Mouse (Mus musculus) olfactory bulb, adult 2 months (tissue): ENCODE measurements around the gene Cyp2d10. TPM values are rescaled to one million over a fixed set of nuclear protein-coding genes. Genes with fewer than 3 reads are reported as not detected.
A peak's percentile ranks its signal among the peaks of the same experiment; 100 is the strongest.

Source experiments
- H3K27ac ChIP-seq: fragments of 200-500 bp; 2 replicates; pipeline ENCODE4 v1.5.1; 2012; ENCODE audit warnings: low read depth, low read length; ENCODE audit not compliant: insufficient read depth
- H3K4me1 ChIP-seq: fragments of 200-500 bp; 2 replicates; pipeline ENCODE4 v1.6.1; 2012; ENCODE audit warnings: low read length; ENCODE audit not compliant: control insufficient read depth, insufficient read depth
- H3K4me3 ChIP-seq: fragments of 200-500 bp; 2 replicates; pipeline ENCODE4 v1.5.1; 2012; ENCODE audit warnings: mild to moderate bottlenecking, low read depth, low read length, moderate library complexity; ENCODE audit not compliant: insufficient read depth
- CTCF ChIP-seq: fragments of 200-500 bp; IDR thresholded peaks from 2 replicates; pipeline ENCODE4 v1.5.1; 2012; ENCODE audit warnings: low read depth, mild to moderate bottlenecking, low read length, moderate library complexity; ENCODE audit not compliant: insufficient read depth
- POLR2A ChIP-seq: fragments of 200-500 bp; IDR thresholded peaks from 2 replicates; pipeline ENCODE4 v1.6.1; 2012; ENCODE audit warnings: mild to moderate bottlenecking, low read depth, low read length, moderate library complexity; ENCODE audit not compliant: insufficient read depth
- WGBS: fragments of 180-500 bp; shearing (Covaris S2); methylation state at CpG from one replicate; pipeline ENCODE4 v1.1.7; 2018; 5-methylcytosine and 5-hydroxymethylcytosine counted together
- polyA plus RNA-seq: library from polyadenylated mRNA; stranded (reverse); fragments of >200 nt; gene quantifications from 2 replicates; pipeline ENCODE4 v1.2.4, GENCODE M21; 2012; ENCODE audit warnings: low replicate concordance; ENCODE audit not compliant: missing spikeins, insufficient read depth, insufficient read length

The Cyp2d10 gene
- polyA plus RNA-seq, 1 experiment = not detected

DNA sequence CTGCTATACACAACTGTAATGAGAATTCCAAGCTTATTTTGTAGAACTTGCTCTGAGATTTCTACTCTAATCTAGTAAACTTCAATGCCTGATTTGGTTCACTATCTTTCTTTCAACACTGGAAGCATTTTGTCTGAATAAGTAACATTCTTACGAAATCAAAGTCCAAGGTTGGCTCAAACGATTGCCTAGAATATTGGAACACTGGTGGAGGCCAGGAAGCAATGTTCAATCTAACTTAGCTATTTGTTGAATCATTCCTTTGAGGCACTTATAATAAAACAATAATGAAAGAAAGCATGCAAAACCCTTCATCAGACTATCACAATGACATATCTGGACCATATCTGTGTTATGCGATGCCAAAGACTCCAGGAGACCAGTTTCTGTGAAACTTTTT is 27.5 kb upstream of the Cyp2d10 start:
- no peak for TF ChIP-seq POLR2A
- no peak for TF ChIP-seq CTCF
- WGBS = 90% methylated on average over 3 of the region's 3 CpGs
- H3K27ac ChIP-seq = no peak overlapping the region
- no peak overlapping the region for H3K4me3 ChIP-seq
- H3K4me1 ChIP-seq = no peaks in the 10 kb centered on the region

DNA sequence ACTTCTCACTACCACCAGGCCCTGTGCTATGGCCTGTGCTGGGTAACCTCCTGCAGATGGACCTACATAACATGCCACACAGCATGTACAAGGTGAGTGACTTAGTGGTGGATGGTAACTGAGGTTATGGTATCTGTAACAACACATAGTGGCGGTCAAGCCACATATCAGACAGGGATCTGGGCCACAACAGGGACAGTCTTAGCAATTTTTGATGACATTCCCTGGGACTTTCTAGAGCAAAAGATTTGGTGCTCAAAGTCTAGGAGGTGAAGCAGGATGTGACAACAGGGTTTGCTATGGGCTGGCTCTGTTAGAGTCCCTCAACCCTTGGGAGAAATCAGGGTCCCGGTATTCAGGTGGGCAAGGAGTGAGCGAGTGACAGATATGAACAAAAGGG is 26.6 kb upstream of the Cyp2d10 start:
- H3K27ac ChIP-seq = no peak overlapping the region
- H3K4me1 ChIP-seq = no peaks in the 10 kb centered on the region
- no peak overlapping the region for H3K4me3 ChIP-seq
- TF ChIP-seq CTCF (no peak), POLR2A (no peak)
- over 99% methylated on average over 3 of the region's 3 CpGs for WGBS

DNA sequence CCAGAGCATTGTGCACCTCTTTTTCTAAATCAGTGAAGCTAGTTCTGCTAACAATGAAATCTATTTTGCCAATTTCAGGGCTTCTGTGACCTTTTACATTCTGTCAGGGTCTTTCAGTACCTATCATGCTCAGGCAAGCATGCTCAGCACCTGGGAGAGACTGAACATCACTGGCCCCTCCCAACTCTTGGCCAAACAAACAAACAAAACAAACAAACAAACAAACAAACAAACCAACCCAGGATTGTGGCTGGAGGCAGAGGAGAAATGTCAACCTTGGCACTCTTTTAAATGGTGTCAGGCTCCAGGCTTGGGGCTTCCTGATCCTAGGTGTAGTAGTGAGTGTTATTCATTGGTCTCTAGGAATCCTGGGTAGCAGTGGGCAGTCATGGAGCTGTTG is 26.1 kb upstream of the Cyp2d10 start, which contains the start of gene Cyp2d9:
TSS of gene Cyp2d9 (plus strand) at position 301 of the 400 bp plus-strand sequence.
- no peak within 1 kb of the TSS for H3K4me3 ChIP-seq
- no peak for TF ChIP-seq POLR2A
- TF ChIP-seq CTCF = no peak

DNA sequence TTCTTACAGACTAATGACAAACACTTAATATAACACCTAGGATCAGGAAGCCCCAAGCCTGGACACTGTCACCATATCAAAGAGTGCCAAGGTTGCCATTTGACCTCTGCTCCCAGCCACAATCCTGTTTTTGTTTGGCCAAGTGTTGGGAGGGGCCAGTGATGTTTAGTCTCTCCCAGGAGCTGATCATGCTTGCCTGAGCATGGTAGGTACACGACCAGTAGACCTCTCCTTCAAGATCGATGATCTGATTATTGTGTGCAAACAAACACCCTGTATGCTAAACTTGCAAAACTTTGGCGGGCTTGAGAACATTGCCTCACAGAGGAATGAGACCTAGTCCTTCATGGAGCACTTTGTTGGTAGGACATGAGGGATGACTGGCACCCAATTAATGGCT is 16.5 kb upstream of the Cyp2d10 start:
- Histone ChIP-seq H3K4me1 (no peaks in the 10 kb centered on the region), H3K4me3 (no peak overlapping the region), H3K27ac (no peak overlapping the region)
- 80% methylated on average over 3 of the region's 3 CpGs for WGBS
- no peak for TF ChIP-seq CTCF

More for the DNA sequence above, 26.1 kb upstream of the Cyp2d10 start, which contains the start of gene Cyp2d9:
- no peak within 1 kb of the TSS for H3K27ac ChIP-seq
- no peaks in the 10 kb centered on the region for H3K4me1 ChIP-seq

DNA sequence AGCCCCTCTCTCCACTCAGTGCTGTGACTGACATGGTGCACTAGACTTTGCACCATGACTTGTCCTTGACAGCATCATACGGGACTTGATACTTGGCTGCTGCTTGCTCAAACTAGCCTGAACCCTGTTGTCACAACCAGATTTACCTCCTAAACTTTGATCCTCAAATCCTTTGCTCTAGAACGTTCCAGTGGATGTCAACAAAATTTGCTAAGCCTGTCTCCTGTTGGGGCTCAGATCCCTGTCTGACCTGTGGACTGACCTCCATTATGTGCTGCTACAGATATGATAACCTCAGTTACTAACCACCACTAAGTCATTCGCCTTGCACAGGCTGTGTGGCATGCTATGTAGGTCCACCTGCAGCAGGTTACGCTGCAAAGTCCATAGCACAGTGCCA is 15.9 kb upstream of the Cyp2d10 start:
- TF ChIP-seq CTCF = no peak
- TF ChIP-seq POLR2A = no peak
- no peaks in the 10 kb centered on the region for H3K4me1 ChIP-seq
- no peak overlapping the region for H3K4me3 ChIP-seq
- WGBS = 85% methylated on average over 4 of the region's 4 CpGs
- H3K27ac ChIP-seq = no peak overlapping the region

DNA sequence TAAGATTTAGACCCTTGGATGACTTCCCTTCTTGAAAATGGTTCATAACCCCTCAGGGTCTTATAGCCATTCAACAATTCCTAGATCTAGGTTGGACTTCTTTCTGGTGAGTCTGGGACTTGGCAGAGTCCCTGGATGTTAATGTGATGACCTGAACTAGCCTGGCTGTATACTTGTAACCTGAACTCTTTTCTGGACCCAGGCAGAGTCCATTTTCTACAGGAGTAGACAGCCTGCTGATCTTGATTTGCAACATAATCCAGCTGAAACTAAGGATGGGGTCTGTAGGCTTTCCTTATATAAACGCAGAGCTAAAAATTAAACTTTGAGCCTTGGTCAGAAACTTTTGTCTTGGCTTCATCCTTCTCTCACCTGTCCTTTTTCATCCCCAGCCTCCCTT is 11.6 kb upstream of the Cyp2d10 start:
- H3K4me1 ChIP-seq = peaks cover 3% of the 10 kb centered on the region
- H3K27ac ChIP-seq = no peak overlapping the region
- TF ChIP-seq CTCF (no peak), POLR2A (no peak)
- H3K4me3 ChIP-seq = no peak overlapping the region
- WGBS = 79% methylated on average over 1 of the region's 1 CpGs

DNA sequence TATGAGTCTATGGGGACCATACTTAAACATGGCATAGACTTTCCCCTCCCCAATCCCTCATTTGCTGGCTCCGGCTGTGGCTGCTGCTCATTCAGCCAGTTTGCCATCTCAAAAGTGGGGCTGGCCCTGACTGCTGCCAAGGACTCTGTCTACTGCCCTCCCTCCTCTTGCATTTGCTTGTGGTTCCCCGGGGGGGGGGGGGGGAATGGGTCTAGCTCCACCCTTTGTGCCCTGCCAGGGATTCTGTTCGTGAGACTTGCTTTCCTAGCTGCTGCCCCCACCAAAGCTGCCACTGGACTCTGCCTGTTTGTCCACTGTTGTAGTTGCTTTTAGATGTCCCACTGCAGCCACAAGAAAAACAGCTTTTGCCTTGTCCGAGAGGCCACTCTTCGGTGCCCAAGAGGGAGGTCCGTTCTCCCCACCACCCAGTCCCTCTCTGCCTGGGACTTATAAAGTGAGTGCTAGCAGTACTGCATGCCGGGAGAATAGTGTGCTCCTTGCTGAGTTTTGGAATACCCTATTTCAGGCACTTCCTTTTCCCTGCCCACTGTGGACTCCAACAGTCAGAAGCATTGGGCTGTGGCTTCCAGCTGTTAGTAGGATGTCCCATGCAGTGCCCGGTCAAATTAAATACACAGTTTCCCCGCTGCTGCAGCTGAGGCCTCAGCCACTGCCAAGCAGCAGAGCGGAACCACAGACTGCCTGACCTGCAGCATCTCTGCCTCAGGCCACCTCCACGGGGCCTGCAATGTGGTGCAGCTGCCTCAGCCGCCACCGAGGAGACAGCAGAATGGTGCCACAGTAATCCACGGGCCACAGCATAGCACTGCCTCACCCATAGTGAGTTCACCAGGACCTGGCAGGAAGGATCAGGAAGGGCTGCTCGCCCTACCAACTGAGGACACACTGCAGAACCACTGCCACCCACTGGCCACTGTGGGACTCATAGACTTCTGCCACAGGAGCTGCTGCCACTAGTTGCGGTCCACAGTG is 10.1 kb upstream of the Cyp2d10 start:
- Histone ChIP-seq H3K27ac (peak overlapping the region; percentile 17), H3K4me1 (peaks cover 3% of the 10 kb centered on the region), H3K4me3 (no peak overlapping the region)
- WGBS = 18% methylated on average over 16 of the region's 16 CpGs
- TF ChIP-seq POLR2A = 0 out of 2 replicates have a peak, but pooled peaks have one; percentile 17
- peak; percentile 41; the same call in 1 of the 2 replicates for TF ChIP-seq CTCF

DNA sequence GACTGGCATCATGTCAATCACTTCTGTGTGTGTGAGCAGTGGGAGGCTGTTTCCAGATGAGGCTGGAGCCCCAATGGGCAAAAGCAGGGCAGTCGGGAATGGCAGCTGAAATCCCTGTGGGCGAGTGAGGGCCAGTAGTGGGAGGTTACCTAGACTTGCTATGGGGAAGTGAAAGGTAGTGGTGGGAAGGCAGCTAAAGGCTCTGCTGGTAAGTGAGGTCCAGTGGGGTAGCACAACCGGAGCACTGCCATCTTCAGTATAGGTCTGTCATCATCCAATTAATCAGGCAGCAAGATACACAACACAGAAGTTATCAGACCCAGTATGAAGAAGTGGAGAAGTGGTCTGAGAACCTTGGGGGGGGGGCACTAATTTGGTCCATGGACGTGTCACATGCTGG is 541 bp upstream of the Cyp2d10 start:
- no peak for TF ChIP-seq POLR2A
- no peak for TF ChIP-seq CTCF
- Histone ChIP-seq H3K4me1 (no peaks in the 10 kb centered on the region), H3K4me3 (no peak overlapping the region), H3K27ac (no peak overlapping the region)
- 74% methylated on average over 4 of the region's 4 CpGs for WGBS

DNA sequence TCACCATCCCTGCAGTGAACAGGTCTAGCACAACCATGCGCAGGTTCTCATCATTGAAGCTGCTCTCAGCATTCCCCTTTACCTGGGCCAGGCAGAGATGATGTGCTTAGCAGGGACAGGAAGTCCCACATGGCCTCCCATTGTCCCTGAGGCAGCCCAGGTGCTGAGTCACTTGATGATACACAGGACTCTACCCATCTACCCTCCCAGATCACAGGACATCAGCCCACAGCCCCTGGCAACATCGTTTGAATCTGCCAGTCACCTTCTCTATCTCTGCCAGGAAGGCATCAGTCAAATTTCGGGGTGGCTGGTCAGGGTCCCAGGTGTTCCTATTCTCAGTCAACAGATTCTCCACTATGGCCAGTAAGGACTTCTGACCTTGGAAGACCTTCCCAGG is 2.8 kb downstream of the Cyp2d10 start:
- H3K27ac ChIP-seq = no peak overlapping the region
- 92% methylated on average over 3 of the region's 3 CpGs for WGBS
- no peak for TF ChIP-seq CTCF
- no peak for TF ChIP-seq POLR2A

More for the DNA sequence above, 2.8 kb downstream of the Cyp2d10 start:
- no peaks in the 10 kb centered on the region for H3K4me1 ChIP-seq
- H3K4me3 ChIP-seq = no peak overlapping the region
